32 mouse cellular contexts compared by ENCODE assay signal in genomic region chrX:142724203-142724602, GRCm38 (mm10).
"Had no signal": no experiment of that assay in that cellular context is flagged by ENCODE, and none has a peak within 500 bp of the region (broad histone marks: within the 10 kb centered on the region; RNA-seq: fewer than 3 reads in every experiment).

No protein-coding gene starts in this region.

- H3K4me1 ChIP-seq: limb, embryonic 10.5 days; limb, embryonic 12.5 days; limb, embryonic 13.5 days; limb, embryonic 15.5 days; lung, embryonic 15.5 days; midbrain, embryonic 10.5 days; midbrain, embryonic 15.5 days; neural tube, embryonic 12.5 days had no signal

- H3K4me2 ChIP-seq: limb, embryonic 12.5 days; limb, embryonic 13.5 days; limb, embryonic 15.5 days; liver, embryonic 11.5 days; liver, embryonic 12.5 days; liver, embryonic 13.5 days; liver, embryonic 15.5 days; lung, embryonic 14.5 days; lung, embryonic 15.5 days; midbrain, embryonic 11.5 days; midbrain, embryonic 12.5 days; midbrain, embryonic 13.5 days; midbrain, embryonic 15.5 days; neural tube, embryonic 12.5 days had no signal

- H3K4me3 ChIP-seq: limb, embryonic 10.5 days; limb, embryonic 12.5 days; limb, embryonic 13.5 days; limb, embryonic 15.5 days; liver, embryonic 12.5 days; liver, embryonic 13.5 days; liver, embryonic 15.5 days; lung, embryonic 15.5 days; megakaryocyte, embryonic 14.5 days; midbrain, embryonic 10.5 days; midbrain, embryonic 12.5 days; midbrain, embryonic 13.5 days; midbrain, embryonic 15.5 days; myocyte; neural tube, embryonic 12.5 days had no signal

- H3K9ac ChIP-seq: limb, embryonic 12.5 days; limb, embryonic 13.5 days; limb, embryonic 15.5 days; liver, embryonic 12.5 days; liver, embryonic 13.5 days; liver, embryonic 14.5 days; liver, embryonic 15.5 days; liver, postnatal 0 days; lung, embryonic 14.5 days; lung, embryonic 15.5 days; midbrain, embryonic 12.5 days; midbrain, embryonic 13.5 days; midbrain, embryonic 15.5 days; neural tube, embryonic 12.5 days had no signal

- DNase-seq: left cerebral cortex, postnatal 4 days; liver; liver, embryonic 13.5 days; liver, postnatal 0 days; lung, adult 18-20 months; lung, adult 2 months; lung, embryonic 14.5 days; lung, postnatal 10 days; lung, postnatal 14 days; lung, postnatal 36 days; lung, postnatal 4 days; midbrain, embryonic 14.5 days had no signal

- H3K36me3 ChIP-seq: limb, embryonic 12.5 days; limb, embryonic 15.5 days; lung, embryonic 15.5 days; midbrain, embryonic 10.5 days; midbrain, embryonic 12.5 days; midbrain, embryonic 13.5 days; midbrain, embryonic 15.5 days; neural tube, embryonic 12.5 days had no signal

- H3K27ac ChIP-seq: limb, embryonic 10.5 days; limb, embryonic 12.5 days; limb, embryonic 13.5 days; limb, embryonic 15.5 days; liver, embryonic 12.5 days; liver, embryonic 13.5 days; liver, embryonic 14.5 days; liver, embryonic 15.5 days; lung, embryonic 15.5 days; macrophage; midbrain, embryonic 10.5 days; midbrain, embryonic 12.5 days; midbrain, embryonic 13.5 days; midbrain, embryonic 15.5 days; neural tube, embryonic 12.5 days had no signal

- H3K27me3 ChIP-seq: limb, embryonic 15.5 days; liver, embryonic 12.5 days; liver, embryonic 13.5 days; liver, embryonic 15.5 days; lung, embryonic 15.5 days; neural tube, embryonic 12.5 days had no signal

- ATAC-seq: liver, embryonic 12.5 days; liver, postnatal 0 days; lung, postnatal 0 days; midbrain, embryonic 13.5 days; midbrain, embryonic 15.5 days; midbrain, embryonic 16.5 days had no signal

- H3K9me3 ChIP-seq: limb, embryonic 10.5 days; limb, embryonic 12.5 days; limb, embryonic 13.5 days; limb, embryonic 15.5 days; liver, embryonic 12.5 days; liver, embryonic 13.5 days; liver, embryonic 15.5 days; lung, embryonic 15.5 days; megakaryocyte, embryonic 14.5 days; midbrain, embryonic 10.5 days; midbrain, embryonic 12.5 days; midbrain, embryonic 13.5 days; midbrain, embryonic 15.5 days; neural tube, embryonic 12.5 days had no signal
